Mouse (Mus musculus) heart, adult 18-20 months (tissue): ENCODE measurements around the gene Fahd1. TPM values are rescaled to one million over a fixed set of nuclear protein-coding genes. Genes with fewer than 3 reads are reported as not detected.
A peak's percentile ranks its signal among the peaks of the same experiment; 100 is the strongest.

ENCODE experiments used
- DNase-seq, 2 experiments: peaks; one replicate each; pipeline ENCODE4 v3.0.0; 2021 to 2022; ENCODE audit warnings: mixed read lengths in 1 of 2
- total RNA-seq, 2 experiments: library from RNA; stranded (reverse); gene quantifications; 2 replicates each; pipeline ENCODE4 v1.2.3; 2021

The Fahd1 gene
- total RNA-seq, 2 experiments from 2014 or later, result 92.1 to 96.6 TPM

DNA sequence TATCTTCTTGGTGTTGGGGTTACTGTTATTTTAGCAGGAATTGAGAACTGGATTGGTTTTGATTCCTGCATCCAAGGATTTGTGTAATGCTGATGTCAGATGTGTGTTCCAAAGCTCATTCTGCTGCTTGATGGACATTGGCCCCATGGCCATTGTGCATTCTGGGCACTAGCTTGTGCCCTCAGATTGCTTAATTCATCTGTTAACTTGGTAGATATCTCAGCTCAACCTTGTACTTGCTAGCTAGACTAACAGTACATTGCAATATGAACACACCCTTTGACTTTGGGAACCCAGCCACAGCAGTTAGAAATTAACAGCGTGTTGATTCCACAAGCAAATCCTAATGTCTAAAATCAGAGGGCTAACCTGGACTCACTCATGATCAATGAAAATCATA lies 2.8 kb downstream of the Fahd1 start:
- no peak for DNase-seq

DNA sequence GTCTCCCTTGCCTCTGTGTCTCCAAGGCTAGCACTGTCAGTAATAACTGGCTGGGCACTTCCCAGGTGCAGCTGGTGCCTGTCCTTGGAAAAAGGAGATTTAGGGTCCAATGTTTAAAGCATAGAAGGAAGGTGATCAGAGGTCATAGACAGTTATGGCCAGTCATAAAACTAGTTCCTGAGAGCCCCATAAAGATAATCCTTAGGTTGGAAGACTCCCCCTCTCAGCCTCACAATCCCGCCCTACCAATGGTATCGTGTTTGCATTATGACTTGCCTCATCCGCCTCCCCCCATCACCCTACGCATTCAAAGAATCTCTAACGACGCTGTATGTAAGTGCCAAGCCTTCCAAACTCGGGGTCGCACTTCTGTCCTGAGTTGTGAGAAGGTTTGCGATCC lies 5.6 kb downstream of the Fahd1 start:
- DNase-seq, result no peak

DNA sequence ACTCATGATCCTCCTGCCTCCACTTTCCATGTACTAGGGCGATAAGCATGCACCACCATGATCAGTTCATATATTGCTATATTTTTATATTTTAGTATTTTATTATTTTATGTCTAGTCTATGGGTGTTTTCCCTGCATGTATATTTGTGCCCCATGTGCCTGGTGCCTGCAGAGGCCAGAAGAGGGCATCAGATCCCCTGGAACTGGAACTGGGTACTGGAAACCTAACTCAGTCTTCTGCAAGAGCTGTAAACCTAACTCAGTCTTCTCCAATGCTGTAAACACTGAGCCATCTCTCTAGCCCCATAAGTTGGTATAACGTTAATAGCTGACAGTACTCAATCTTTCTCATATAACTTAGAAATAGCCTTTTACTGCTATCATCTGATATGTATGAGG lies 7.5 kb downstream of the Fahd1 start:
- no peak for DNase-seq

DNA sequence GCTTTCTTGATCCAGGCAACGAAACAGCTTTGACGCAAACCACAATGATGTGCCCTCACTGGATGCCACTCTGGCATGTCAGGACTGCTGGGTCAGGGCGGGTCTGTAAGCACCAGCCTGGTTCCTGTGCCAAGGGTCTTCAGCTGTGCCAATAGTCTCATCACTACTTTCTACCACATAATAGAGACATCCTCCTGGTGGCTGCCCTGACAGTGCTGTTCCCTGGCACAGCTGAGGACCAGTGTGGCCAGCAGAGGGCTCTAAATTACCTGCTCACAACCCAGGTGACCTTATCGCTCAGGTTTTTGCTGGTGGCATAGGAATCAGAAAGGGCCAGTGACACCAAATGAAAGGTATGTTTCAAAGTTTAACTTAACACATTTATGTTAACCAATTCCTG lies 9.0 kb downstream of the Fahd1 start:
- no peak for DNase-seq

DNA sequence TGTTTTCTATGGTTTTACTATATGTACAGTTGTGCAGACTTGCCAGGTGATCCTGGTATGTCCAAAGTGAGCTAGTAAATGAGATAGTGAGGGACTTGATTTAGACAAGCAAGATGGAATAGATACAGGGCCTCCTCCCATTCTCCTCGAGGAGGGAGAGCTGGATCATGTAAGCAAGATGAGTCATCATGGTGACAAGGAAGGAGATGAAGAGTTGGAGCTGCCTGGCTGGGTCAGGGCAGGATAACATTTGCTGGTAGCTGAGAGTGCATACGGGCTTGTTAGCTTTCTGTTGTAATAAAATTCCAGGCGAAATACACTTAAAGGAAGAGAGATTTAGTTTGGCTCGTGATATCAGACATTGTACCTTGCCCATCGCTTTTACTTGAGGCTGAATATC lies 9.8 kb downstream of the Fahd1 start:
- DNase-seq, result no peak

DNA sequence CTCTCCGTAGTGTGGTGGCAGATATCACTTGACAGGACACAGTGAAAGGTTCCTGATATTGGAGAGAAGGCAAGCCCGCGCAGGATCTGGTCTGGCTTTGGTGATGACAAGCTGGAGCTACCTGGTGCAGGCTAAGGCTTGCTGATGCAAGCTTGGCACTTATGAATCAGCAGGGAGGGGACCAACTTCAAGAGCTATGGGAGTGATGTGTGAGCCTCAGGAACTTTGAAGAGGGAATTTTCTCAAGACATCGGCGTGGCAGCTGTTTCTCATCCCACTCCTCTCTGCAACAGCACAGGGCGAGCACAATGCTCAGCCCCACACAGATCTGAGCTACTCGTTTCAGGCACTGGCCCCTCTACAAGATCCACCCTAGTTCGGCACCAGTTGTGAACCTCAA lies 10.3 kb downstream of the Fahd1 start, which contains the start of gene Hagh:
Hagh (plus strand) TSS at position 302 of the 400 bp plus-strand sequence.
- DNase-seq, result no peak

DNA sequence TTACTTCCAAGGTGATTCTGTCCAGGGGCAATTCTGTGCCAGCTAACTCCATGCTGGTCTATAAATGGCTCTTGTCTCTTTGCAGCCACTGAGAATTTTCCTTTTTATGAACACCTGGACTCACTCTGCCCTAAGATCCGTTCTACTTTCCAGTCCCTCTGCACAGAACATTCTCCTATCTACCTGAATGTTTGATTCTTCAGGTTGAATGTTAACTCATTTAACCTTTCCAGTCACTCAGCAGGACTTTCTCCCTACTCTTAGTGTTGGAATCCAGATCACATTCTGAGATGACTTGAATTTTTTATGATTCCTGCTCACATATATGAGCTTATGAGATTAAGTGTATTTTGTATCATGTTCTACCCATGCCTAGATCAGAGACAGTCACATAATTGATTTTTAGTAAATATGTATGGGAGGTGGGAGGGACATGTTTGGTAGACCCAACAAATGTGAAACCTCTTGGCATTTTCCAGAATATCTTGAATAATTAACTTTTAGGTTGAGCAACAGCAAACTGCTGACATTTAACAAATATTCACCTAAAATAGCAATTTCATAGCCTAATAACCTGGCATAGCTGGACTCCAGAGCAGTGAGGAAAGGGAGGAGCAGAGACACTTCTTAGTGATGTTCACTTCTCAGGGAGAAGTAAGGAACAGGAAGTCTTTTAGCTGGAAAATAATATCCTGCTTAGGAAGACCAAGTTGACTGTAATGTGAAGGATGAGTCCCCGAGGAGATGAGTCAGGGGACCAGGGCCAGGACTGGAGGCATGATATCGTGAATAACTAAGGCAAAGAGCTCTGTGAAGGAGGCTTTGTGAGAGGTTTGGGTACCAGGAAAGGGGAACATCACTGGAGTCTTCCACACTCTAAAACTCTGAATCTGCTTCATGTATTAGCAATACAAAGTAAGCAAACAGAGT lies 28.5 kb downstream of the Fahd1 start:
- peak in 1 of 2 experiments; percentile 9 for DNase-seq

DNA sequence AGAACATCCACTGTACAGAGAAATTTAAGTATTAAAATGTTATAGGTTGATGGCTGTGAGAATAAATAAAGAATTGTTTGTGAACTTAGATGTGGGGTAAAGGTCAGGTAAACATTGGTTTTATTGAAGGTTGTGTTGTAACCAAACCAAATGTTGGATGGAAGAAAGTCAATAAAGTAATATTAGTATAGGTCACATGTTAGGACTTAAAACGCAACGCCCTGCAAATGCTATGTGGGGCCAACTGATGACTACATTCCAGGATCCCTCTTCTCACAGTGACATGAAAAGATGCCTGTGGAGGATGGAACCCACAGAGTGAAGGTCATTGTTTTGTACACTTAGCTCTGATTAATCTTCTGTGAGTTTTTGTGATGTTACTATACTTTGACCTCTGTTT lies 30.7 kb downstream of the Fahd1 start:
- no peak for DNase-seq

DNA sequence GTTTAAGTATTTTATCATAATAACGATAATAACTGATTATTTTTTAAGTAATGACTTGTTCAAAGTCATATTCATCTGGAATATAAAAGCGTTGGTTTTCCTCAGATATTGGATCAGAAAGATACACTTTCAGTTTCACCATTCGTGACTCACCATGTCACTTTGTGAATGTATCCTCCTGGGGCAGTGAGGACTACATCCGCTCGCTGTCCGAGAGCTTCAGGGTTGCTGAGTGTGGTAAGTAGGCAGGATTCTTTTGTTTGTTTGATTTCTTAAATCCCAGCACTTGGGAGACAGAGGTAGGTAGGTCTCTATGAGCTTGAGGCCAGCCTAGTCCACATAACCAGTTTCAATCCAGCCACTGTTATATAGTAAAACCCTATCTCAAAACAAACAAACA lies 32.0 kb downstream of the Fahd1 start:
- peak in 1 of 2 experiments; percentile 16 for DNase-seq

DNA sequence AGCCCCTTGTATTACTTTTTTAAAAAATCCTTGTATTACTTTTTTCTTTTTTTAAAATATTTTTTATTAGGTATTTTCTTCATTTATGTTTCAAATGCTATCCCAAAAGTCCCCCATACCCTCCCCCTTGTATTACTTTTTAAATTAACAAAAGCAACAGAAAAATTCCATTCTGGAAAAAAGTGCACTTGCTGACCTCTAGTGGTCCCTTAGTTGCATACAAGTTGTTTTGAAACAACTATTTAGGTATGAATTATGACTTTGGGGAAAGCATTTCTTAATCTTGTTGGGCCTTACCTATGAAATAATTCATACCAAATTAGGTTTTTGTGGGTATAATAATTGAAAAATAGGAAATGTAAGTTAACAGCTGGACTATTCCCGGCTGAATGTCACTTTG lies 32.7 kb downstream of the Fahd1 start:
- DNase-seq, result peak in 1 of 2 experiments; percentile 7

DNA sequence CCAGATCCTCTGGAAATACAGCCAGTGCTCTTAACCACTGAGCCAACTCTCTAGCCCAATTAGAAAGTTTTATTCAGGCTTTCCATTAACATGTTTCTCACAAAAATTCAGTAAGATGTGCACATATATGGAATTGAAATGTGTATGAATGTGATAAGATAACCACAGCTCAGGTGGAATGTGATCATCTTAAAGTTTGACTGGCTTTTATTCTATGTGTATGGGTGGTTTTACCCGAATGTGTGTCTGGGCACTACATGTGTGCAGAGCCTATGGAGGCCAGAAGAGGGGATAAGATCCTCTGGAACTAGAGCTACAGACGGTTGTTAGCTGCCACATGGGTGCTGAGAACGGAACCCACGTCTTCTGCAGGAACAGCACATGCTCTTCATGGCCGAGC lies 34.9 kb downstream of the Fahd1 start:
- no peak for DNase-seq

DNA sequence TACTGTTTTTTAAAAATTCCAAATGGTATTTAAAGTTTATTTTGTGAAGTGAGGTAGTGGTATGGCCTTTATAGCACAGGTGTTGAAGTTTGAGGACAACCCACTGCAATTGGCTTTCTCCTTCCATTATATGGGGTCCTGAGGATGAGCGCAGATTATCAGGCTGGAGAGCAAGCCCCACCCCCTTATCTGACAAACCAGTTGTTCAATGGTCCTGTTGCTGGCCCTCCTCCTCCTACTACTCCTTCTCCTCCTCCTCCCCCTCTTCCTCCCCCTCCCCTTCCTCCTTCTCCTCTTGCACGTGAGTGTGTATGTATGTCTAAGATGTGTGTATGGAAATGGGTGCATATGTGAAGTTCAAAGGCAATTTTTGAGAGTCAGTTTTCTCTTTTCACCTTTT lies 37.9 kb downstream of the Fahd1 start:
- no peak for DNase-seq

DNA sequence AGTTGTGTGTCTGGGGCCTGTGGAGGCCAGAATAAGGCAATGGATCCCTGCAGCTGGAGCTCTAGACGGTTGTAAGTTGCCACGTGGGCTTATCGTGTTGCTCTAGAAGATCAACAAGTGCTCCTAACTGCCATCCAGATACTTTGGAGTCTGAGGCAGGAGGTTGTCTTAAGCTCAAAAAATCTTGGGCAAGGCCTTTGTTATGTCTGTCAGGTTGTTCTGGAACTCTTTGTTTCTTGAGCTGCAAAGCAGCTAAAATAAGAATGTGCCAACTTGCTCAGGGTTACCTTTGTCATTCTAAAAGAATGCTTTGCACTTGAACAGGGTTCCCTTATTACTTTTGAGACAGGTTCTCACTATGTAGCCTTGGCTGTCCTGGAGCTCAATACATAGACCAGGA lies 39.0 kb downstream of the Fahd1 start:
- no peak for DNase-seq

DNA sequence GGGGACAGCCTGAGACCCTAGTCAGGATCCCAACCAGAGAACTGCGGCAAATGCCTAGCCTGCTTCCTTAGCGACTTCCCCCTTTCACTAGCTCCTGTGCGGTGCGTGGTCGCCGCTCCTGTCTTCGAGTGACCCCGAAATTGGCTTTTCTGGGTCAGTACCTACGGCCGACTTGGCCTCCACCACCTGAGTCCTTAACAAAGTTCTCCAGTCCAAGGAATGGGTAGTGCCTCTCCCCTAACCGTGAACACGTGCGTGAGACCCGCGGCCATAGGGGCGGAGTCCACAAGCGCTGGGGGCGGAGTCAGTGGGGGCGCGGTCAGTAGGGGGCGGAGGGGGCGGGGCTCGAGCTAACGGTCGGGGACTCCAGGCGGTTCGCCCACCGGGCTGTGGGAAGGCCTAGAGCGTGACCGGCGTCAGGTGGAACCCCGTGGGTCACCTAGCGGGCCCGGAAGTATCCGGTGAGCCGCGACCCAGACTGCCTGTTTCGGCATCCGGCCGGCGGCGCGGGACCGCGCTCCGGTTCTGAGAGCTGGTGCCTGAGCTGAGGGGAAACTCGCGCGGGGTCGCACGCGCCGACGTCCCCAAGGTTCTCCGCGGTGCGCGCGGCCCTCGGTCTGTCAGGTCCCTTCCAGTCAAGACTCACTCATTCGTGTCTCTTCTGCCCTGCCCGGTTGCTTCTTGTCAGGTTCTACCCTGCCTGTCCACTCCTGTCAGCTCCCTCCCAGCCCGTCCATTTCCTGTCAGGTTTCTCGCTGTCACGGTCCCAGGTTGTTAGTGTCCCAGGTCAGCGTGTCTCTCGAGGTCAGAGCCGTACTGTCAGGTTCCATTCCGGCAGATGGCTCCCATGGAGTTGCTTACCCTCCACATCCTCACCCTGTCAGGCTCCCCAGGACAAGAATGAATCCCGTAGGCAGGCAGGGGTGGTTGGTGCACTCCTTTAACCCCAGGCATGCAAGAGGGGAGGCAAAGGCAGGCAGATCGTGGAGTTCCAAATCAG lies 45.9 kb downstream of the Fahd1 start, which contains the start of gene Meiob:
Meiob (plus strand) TSS at position 338 of the 1,000 bp plus-strand sequence.
- peak; percentile 63 to 74 for DNase-seq

DNA sequence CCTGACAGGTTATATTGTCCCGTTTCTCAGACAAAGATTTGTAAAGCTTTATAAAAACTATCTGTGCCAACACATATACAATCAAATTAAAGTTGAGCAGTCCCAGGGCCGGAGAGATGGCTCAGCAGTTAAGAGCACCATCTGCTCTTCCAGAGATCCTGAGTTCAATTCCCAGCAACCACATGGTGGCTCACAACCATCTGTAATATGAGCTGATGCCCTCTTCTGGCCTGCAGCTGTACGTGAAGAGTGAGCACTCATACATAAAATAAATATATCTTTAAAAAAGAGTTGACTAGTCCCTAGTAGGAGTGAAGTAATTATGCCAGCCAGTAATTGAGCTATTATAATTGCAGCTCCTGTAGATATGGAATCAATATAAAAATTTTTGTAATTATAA lies 49.6 kb downstream of the Fahd1 start:
- DNase-seq, result no peak

DNA sequence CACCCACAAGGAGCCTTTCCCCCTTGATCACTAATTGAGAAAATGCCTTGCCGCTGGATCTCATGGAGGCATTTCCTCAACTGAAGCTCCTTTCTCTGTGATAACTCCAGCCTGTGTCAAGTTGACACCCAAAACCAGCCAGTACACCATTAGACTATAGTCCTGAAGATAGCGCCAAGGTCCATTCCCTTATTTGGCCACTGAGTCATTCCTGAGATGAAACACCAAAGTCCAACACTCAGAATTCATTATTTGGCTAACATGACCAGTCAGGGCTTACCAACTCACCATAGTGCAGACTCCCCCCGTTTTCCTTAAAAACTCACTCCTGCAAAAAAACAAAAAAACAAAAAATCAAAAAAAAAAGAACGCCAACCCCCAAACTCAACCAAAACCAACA lies 50.7 kb downstream of the Fahd1 start:
- DNase-seq, result no peak

Other genes with a start within 250 kb of the Fahd1 start
- 100 to 1,000 TPM; 104 to 108 TPM for gene Tsc2, start 217.7 kb downstream of the Fahd1 start, total RNA-seq
- gene Nthl1, start 217.7 kb downstream of the Fahd1 start, total RNA-seq, result 1 to 10 TPM; 2.6 to 3.1 TPM
- gene Slc9a3r2, start 200.0 kb downstream of the Fahd1 start, total RNA-seq, result 100 to 1,000 TPM in 1 of 2 experiments, 10 to 100 TPM in 1; 88.2 to 103 TPM
- not detected for gene Npw, start 191.9 kb downstream of the Fahd1 start, total RNA-seq
- gene Zfp598, start 180.7 kb downstream of the Fahd1 start, total RNA-seq, result 10 to 100 TPM; 16.4 to 17.2 TPM
- gene Syngr3, start 160.4 kb downstream of the Fahd1 start, total RNA-seq, result under 1 TPM in 1 of 2 experiments, not detected in 1; 0.17 TPM
- 10 to 100 TPM; 24.0 to 24.3 TPM for gene Gfer, start 154.2 kb downstream of the Fahd1 start, total RNA-seq
- gene Noxo1, start 154.1 kb downstream of the Fahd1 start, total RNA-seq, result under 1 TPM; 0.77 to 0.99 TPM
- 10 to 100 TPM; 18.0 to 20.1 TPM for gene Tbl3, start 142.7 kb downstream of the Fahd1 start, total RNA-seq
- not detected for gene Rnf151, start 132.3 kb downstream of the Fahd1 start, total RNA-seq
- 100 to 1,000 TPM; 701 to 738 TPM for gene Rps2, start 132.2 kb downstream of the Fahd1 start, total RNA-seq
- gene Ndufb10, start 125.9 kb downstream of the Fahd1 start, total RNA-seq, result 1,000 to 10,000 TPM in 1 of 2 experiments, 100 to 1,000 TPM in 1; 976 to 1,178 TPM
- 100 to 1,000 TPM; 390 to 433 TPM for gene Rpl3l, start 122.5 kb downstream of the Fahd1 start, total RNA-seq
- 100 to 1,000 TPM; 181 to 183 TPM for gene Msrb1, start 113.7 kb downstream of the Fahd1 start, total RNA-seq
- gene Hs3st6, start 97.4 kb downstream of the Fahd1 start, total RNA-seq, result under 1 TPM in 1 of 2 experiments, not detected in 1; 0.33 TPM
- under 1 TPM in 1 of 2 experiments, not detected in 1; 0.15 TPM for gene Meiob, start 46.1 kb downstream of the Fahd1 start, total RNA-seq
- 10 to 100 TPM; 86.0 to 91.0 TPM for gene Hagh, start 10.2 kb downstream of the Fahd1 start, total RNA-seq
- 10 to 100 TPM; 12.0 to 12.4 TPM for gene Igfals, start 15.6 kb upstream of the Fahd1 start, total RNA-seq
- 10 to 100 TPM; 20.0 to 21.3 TPM for gene Nubp2, start 36.0 kb upstream of the Fahd1 start, total RNA-seq
- gene Spsb3, start 36.3 kb upstream of the Fahd1 start, total RNA-seq, result 10 to 100 TPM; 28.1 to 34.0 TPM
- gene Eme2, start 44.7 kb upstream of the Fahd1 start, total RNA-seq, result 10 to 100 TPM; 18.4 to 22.3 TPM
- 100 to 1,000 TPM in 1 of 2 experiments, 10 to 100 TPM in 1; 99.9 to 125 TPM for gene Mrps34, start 44.8 kb upstream of the Fahd1 start, total RNA-seq
- 10 to 100 TPM; 33.8 to 36.0 TPM for gene Nme3, start 46.1 kb upstream of the Fahd1 start, total RNA-seq
- gene Mapk8ip3, start 86.6 kb upstream of the Fahd1 start, total RNA-seq, result 10 to 100 TPM; 55.9 to 64.8 TPM
- gene Jpt2, start 110.3 kb upstream of the Fahd1 start, total RNA-seq, result 10 to 100 TPM in 1 of 2 experiments, 1 to 10 TPM in 1; 8.9 to 11.2 TPM
- 10 to 100 TPM in 1 of 2 experiments, 1 to 10 TPM in 1; 9.5 to 10.7 TPM for gene Cramp1l, start 165.4 kb upstream of the Fahd1 start, total RNA-seq
- 1 to 10 TPM; 3.5 to 5.5 TPM for gene Ift140, start 165.7 kb upstream of the Fahd1 start, total RNA-seq
- 10 to 100 TPM; 41.5 to 48.0 TPM for gene Tmem204, start 233.2 kb upstream of the Fahd1 start, total RNA-seq